Mouse (Mus musculus): ENCODE measurements around the gene Krtap15.

- no peak for TF ChIP-seq CTCF (IDR thresholded peaks at IDR 0.05; ENCODE audit: borderline replicate concordance, control insufficient read depth, extremely low read depth, insufficient read depth, low read length, poor library complexity)
- TF ChIP-seq POLR2A (IDR thresholded peaks at IDR 0.05; ENCODE audit: control insufficient read depth, extremely low read depth, insufficient read depth, low read length, poor library complexity): no peak
Measured at GRCm38 (mm10) chr16:88869311-88869710, 49.3 kb downstream of the Krtap15 start, which contains the start of gene Krtap19-1.
